In the genomic region with DNA sequence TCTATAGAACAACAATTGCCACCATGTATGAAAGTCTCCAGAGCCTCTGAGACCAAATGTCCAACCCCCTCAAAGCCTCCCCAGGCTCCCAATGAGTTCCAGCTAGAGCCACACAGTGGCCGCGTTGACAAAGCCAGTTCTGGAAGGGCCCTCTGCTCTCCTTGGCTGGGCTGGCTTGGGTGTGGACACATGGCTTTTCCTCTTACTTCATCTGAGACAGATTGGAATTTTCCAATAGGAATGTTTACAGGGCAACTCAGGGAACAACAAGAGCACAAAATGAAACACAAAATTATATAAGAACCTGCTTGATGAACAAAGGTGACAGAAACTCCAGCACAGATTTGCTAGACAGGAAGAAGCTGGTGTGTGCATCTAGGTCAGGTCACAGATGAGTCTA, we compare ENCODE assay signal across 15 mouse cellular contexts. TPM values are rescaled to one million over a fixed set of nuclear protein-coding genes. Genes with fewer than 3 reads are reported as not detected.
DNase-seq lines count a peak whose midpoint lies in the region; ATAC-seq and TF ChIP-seq lines count a peak whose summit lies in the region.
"Had no signal": no experiment of that assay in that cellular context is flagged by ENCODE, and none has a peak within 500 bp of the region (broad histone marks: within the 10 kb centered on the region; RNA-seq: fewer than 3 reads in every experiment).

No protein-coding gene starts in this region.

- H3K4me2 ChIP-seq in kidney, postnatal 0 days (ENCODE audit: low read length): no peak overlapping the region
- no peak overlapping the region for H3K4me2 ChIP-seq in forebrain, embryonic 14.5 days (ENCODE audit: low read length)
- no peak overlapping the region for H3K4me2 ChIP-seq in stomach, postnatal 0 days (replicated peaks; ENCODE audit: low read depth)
- H3K4me2 ChIP-seq: forebrain, embryonic 15.5 days; lung, embryonic 15.5 days had no signal

- H3K27me3 ChIP-seq in kidney, postnatal 0 days (ENCODE audit: insufficient read depth, low read length): no peaks in the 10 kb centered on the region
- no peaks in the 10 kb centered on the region for H3K27me3 ChIP-seq in forebrain, embryonic 14.5 days (replicated peaks; ENCODE audit: control insufficient read depth, insufficient read depth, low read length)
- no peaks in the 10 kb centered on the region for H3K27me3 ChIP-seq in stomach, postnatal 0 days (ENCODE audit: control insufficient read depth, insufficient read depth, low read length)
- H3K27me3 ChIP-seq: forebrain, embryonic 15.5 days; lung, embryonic 15.5 days had no signal

- DNase-seq in ovary, postnatal 36 days (ENCODE audit: low spot score): peak; percentile 22
- no peak for DNase-seq in ovary, postnatal 10 days (ENCODE audit: low spot score)
- DNase-seq in gastrocnemius, postnatal 36 days: peak; percentile 45 to 54
- peak; percentile 18 for DNase-seq in kidney, postnatal 0 days (ENCODE audit: low spot score)
- no peak for DNase-seq in forebrain, embryonic 14.5 days (ENCODE audit: low spot score)
- no peak for DNase-seq in stomach, postnatal 0 days (ENCODE audit: low spot score)
- DNase-seq in left cerebral cortex, postnatal 25 days (ENCODE audit: low spot score in 2 of 2): no peak
- no peak for DNase-seq in right cerebral cortex, postnatal 14 days
- DNase-seq: cerebellum, adult 9-11 months had no signal

- no peak overlapping the region for H3K9ac ChIP-seq in kidney, postnatal 0 days (ENCODE audit: low read depth, low read length)
- H3K9ac ChIP-seq in forebrain, embryonic 14.5 days (ENCODE audit: low read length): no peak overlapping the region
- no peak overlapping the region for H3K9ac ChIP-seq in stomach, postnatal 0 days (ENCODE audit: low read length)
- H3K9ac ChIP-seq: forebrain, embryonic 15.5 days; lung, embryonic 15.5 days had no signal

- no peak for TF ChIP-seq EP300 in stomach, postnatal 0 days (optimal IDR thresholded peaks at IDR 0.05)

- 0 out of 2 replicates have a peak overlapping the region, but pooled peaks have one; percentile 21 for H3K27ac ChIP-seq in kidney, postnatal 0 days
- no peak overlapping the region for H3K27ac ChIP-seq in forebrain, embryonic 14.5 days (ENCODE audit: low read depth, low read length)
- H3K27ac ChIP-seq in stomach, postnatal 0 days (replicated peaks): no peak overlapping the region
- H3K27ac ChIP-seq: forebrain, embryonic 15.5 days; lung, embryonic 15.5 days had no signal

- intact Hi-C loops in gastrocnemius, postnatal 36 days (cut with DNase I): loop anchor here (1.0 to 10.0 kb wide), 3 partner anchors 68 to 610 kb away; no protein-coding TSS in a partner anchor
- intact Hi-C loops in left cerebral cortex, postnatal 25 days (cut with DNase I): loop anchor here (2.0 kb wide), 2 partner anchors 142 to 152 kb away; a partner anchor contains a TSS

- no peak for ATAC-seq in kidney, postnatal 0 days (replicated peaks; ENCODE audit: low FRiP score, low read depth)
- ATAC-seq in forebrain, embryonic 14.5 days: no peak
- no peak for ATAC-seq in stomach, postnatal 0 days (ENCODE audit: low FRiP score, low TSS enrichment)
- ATAC-seq: CD4-positive, CD25-positive, alpha-beta regulatory T cell, adult 4 months; forebrain, embryonic 15.5 days had no signal

- no peaks in the 10 kb centered on the region for H3K4me1 ChIP-seq in kidney, postnatal 0 days (replicated peaks; ENCODE audit: insufficient read depth, low read length)
- no peaks in the 10 kb centered on the region for H3K4me1 ChIP-seq in forebrain, embryonic 14.5 days (ENCODE audit: control insufficient read depth, insufficient read depth, low read length)
- H3K4me1 ChIP-seq in stomach, postnatal 0 days (replicated peaks; ENCODE audit: control insufficient read depth, insufficient read depth): no peaks in the 10 kb centered on the region
- H3K4me1 ChIP-seq: forebrain, embryonic 15.5 days had no signal

- no peaks in the 10 kb centered on the region for H3K36me3 ChIP-seq in kidney, postnatal 0 days (ENCODE audit: insufficient read depth, low read length)
- H3K36me3 ChIP-seq in forebrain, embryonic 14.5 days (ENCODE audit: control insufficient read depth, insufficient read depth, low read length): no peaks in the 10 kb centered on the region
- no peaks in the 10 kb centered on the region for H3K36me3 ChIP-seq in stomach, postnatal 0 days (ENCODE audit: control insufficient read depth, insufficient read depth, low read length)
- H3K36me3 ChIP-seq: forebrain, embryonic 15.5 days; lung, embryonic 15.5 days had no signal

- H3K4me3 ChIP-seq in kidney, postnatal 0 days (replicated peaks; ENCODE audit: low read depth, low read length): no peak overlapping the region
- no peak overlapping the region for H3K4me3 ChIP-seq in forebrain, embryonic 14.5 days (ENCODE audit: low read depth, low read length)
- no peak overlapping the region for H3K4me3 ChIP-seq in stomach, postnatal 0 days (ENCODE audit: low read depth, low read length)
- H3K4me3 ChIP-seq: forebrain, embryonic 15.5 days; lung, embryonic 15.5 days had no signal

- no peaks in the 10 kb centered on the region for H3K9me3 ChIP-seq in kidney, postnatal 0 days (replicated peaks; ENCODE audit: low read length)
- no peaks in the 10 kb centered on the region for H3K9me3 ChIP-seq in forebrain, embryonic 14.5 days (replicated peaks; ENCODE audit: control insufficient read depth, low read length)
- H3K9me3 ChIP-seq in stomach, postnatal 0 days (ENCODE audit: control insufficient read depth, low read length): no peaks in the 10 kb centered on the region
- H3K9me3 ChIP-seq: forebrain, embryonic 15.5 days; lung, embryonic 15.5 days had no signal

- TF ChIP-seq CTCF in kidney, postnatal 0 days (IDR thresholded peaks at IDR 0.05; ENCODE audit: low read depth): no peak
- TF ChIP-seq CTCF in stomach, postnatal 0 days (IDR thresholded peaks at IDR 0.05; ENCODE audit: low read depth): no peak

- WGBS in kidney, postnatal 0 days: 46% methylated on average over 2 of the region's 2 CpGs
- WGBS in forebrain, embryonic 14.5 days: 79% methylated on average over 2 of the region's 2 CpGs
- 61% methylated on average over 2 of the region's 2 CpGs for WGBS in stomach, postnatal 0 days

RNA-seq across cellular contexts. Expression of a gene that starts 59.8 kb away (rescaled TPM):
- not detected for total RNA-seq in gastrocnemius, postnatal 36 days (2021)
- polyA plus RNA-seq in kidney, postnatal 0 days (2015; fragmentation: Nextera tagmentation; extraction: Ambion mirVana): not detected in 2 replicates
- polyA plus RNA-seq in forebrain, embryonic 14.5 days (2014; fragmentation: Nextera tagmentation; extraction: Ambion mirVana): not detected in 2 replicates
- 0.07 TPM in 1 of 2 replicates, not detected in the other for polyA plus RNA-seq in stomach, postnatal 0 days (2015; fragmentation: Nextera tagmentation; extraction: Ambion mirVana)
- total RNA-seq in left cerebral cortex, postnatal 25 days (2021): not detected
- total RNA-seq: hematopoietic stem cell, adult 5-6 weeks; monocyte, adult 5-6 weeks had no signal
- polyA plus RNA-seq: CD4-positive, CD25-positive, alpha-beta regulatory T cell, adult 4 months; forebrain, embryonic 15.5 days; limb, embryonic 11.5 days; lung, embryonic 15.5 days had no signal

Comparison
In these comparisons a context has a peak if more than half of its experiments do, and no peak if none do; other contexts are left out.
1. DNase-seq: peak in ovary, postnatal 36 days (single experiment), gastrocnemius, postnatal 36 days (2 of 2) and kidney, postnatal 0 days (single experiment); none in ovary, postnatal 10 days (single experiment), forebrain, embryonic 14.5 days (single experiment), stomach, postnatal 0 days (single experiment), left cerebral cortex, postnatal 25 days (0 of 2) and right cerebral cortex, postnatal 14 days (single experiment).